Mouse (Mus musculus) urinary bladder, postnatal 36 days (tissue): ENCODE data around the gene Chst3.
"Not testable (repeated sequence)": the region's sequence is repeated elsewhere in the genome, so short reads cannot be mapped to it uniquely, and the experiment has no call there.

Experiments
- DNase-seq, 2 experiments: peaks; one replicate each; pipeline ENCODE4 v3.0.0; 2022; ENCODE audit warnings: low spot score in 2 of 2, mixed read lengths in 1 of 2

Chst3 gene

GRCm38 (mm10) chr10:60161397-60161796, 57.7 kb downstream of the Chst3 start:
- DNase-seq = not testable (repeated sequence)

- no peak for DNase-seq
Measured at GRCm38 (mm10) chr10:60158144-60158543, 60.9 kb downstream of the Chst3 start.

GRCm38 (mm10) chr10:60156016-60156415, 63.0 kb downstream of the Chst3 start:
- DNase-seq = no peak

- no peak for DNase-seq
Measured at GRCm38 (mm10) chr10:60151107-60151663, 67.9 kb downstream of the Chst3 start.

GRCm38 (mm10) chr10:60148087-60148486, 71.0 kb downstream of the Chst3 start:
- DNase-seq = peak; percentile 69 to 77

GRCm38 (mm10) chr10:60147510-60148047, 71.5 kb downstream of the Chst3 start:
- peak in 1 of 2 experiments; percentile 8 for DNase-seq

GRCm38 (mm10) chr10:60141656-60142160, 77.4 kb downstream of the Chst3 start:
- DNase-seq = no peak

- no peak for DNase-seq
Measured at GRCm38 (mm10) chr10:60140751-60141150, 78.3 kb downstream of the Chst3 start.

GRCm38 (mm10) chr10:60138680-60139079, 80.4 kb downstream of the Chst3 start:
- DNase-seq = no peak

GRCm38 (mm10) chr10:60136935-60137334, 82.1 kb downstream of the Chst3 start:
- DNase-seq = no peak

GRCm38 (mm10) chr10:60136010-60136409, 83.0 kb downstream of the Chst3 start:
- not testable (repeated sequence) for DNase-seq

- DNase-seq = no peak
Measured at GRCm38 (mm10) chr10:60134201-60134600, 84.9 kb downstream of the Chst3 start.

- DNase-seq = no peak
Measured at GRCm38 (mm10) chr10:60133501-60133900, 85.6 kb downstream of the Chst3 start.
